Mouse (Mus musculus) gastrocnemius, postnatal 25 days (tissue): Measurements from ENCODE around the gene Ttc5. TPM values are rescaled to one million over a fixed set of nuclear protein-coding genes. Genes with fewer than 3 reads are reported as not detected.
"Not testable (repeated sequence)": the region's sequence is repeated elsewhere in the genome, so short reads cannot be mapped to it uniquely, and the experiment has no call there.

Experiments
- DNase-seq: peaks from one replicate; pipeline ENCODE4 v3.0.0; 2022
- total RNA-seq, 2 experiments: library from RNA; stranded (reverse); gene quantifications; 1 replicate in 1 of 2; 2 replicates in 1 of 2; pipeline ENCODE4 v1.2.3; 2021

Gene Ttc5
- total RNA-seq, 2 experiments from 2014 or later: 7.4 to 8.2 TPM

- no peak for DNase-seq
Measured at GRCm38 (mm10) chr14:50771342-50771741, 14.0 kb downstream of the Ttc5 start.

GRCm38 (mm10) chr14:50765736-50766135, 19.6 kb downstream of the Ttc5 start:
- DNase-seq: no peak

- no peak for DNase-seq
Measured at GRCm38 (mm10) chr14:50758416-50759085, 26.8 kb downstream of the Ttc5 start.

GRCm38 (mm10) chr14:50744994-50745393, 40.3 kb downstream of the Ttc5 start, which contains the start of gene Olfr749:
Olfr749 (minus strand) TSS chr14:50745094.
- DNase-seq: no peak

- DNase-seq: no peak
Measured at GRCm38 (mm10) chr14:50741584-50741983, 43.7 kb downstream of the Ttc5 start.

- DNase-seq: no peak
Measured at GRCm38 (mm10) chr14:50740334-50740733, 45.0 kb downstream of the Ttc5 start.

- not testable (repeated sequence) for DNase-seq
Measured at GRCm38 (mm10) chr14:50722371-50722770, 62.9 kb downstream of the Ttc5 start.

- DNase-seq: not testable (repeated sequence)
Measured at GRCm38 (mm10) chr14:50719875-50720274, 65.4 kb downstream of the Ttc5 start.

Other genes starting within 250 kb of the Ttc5 start
- gene Olfr744, start 170.6 kb downstream of the Ttc5 start, total RNA-seq: not detected
- gene Olfr745, start 146.1 kb downstream of the Ttc5 start, total RNA-seq: not detected
- not detected for gene Olfr746, start 138.4 kb downstream of the Ttc5 start, total RNA-seq
- gene Olfr747, start 92.3 kb downstream of the Ttc5 start, total RNA-seq: not detected
- not detected for gene Olfr748, start 78.1 kb downstream of the Ttc5 start, total RNA-seq
- not detected for gene Olfr749, start 40.4 kb downstream of the Ttc5 start, total RNA-seq
- not detected for gene Ccnb1ip1, start 22.2 kb upstream of the Ttc5 start, total RNA-seq
- 1 to 10 TPM; 7.5 to 8.5 TPM for gene Parp2, start 22.3 kb upstream of the Ttc5 start, total RNA-seq
- 10 to 100 TPM in 1 of 2 experiments, 1 to 10 TPM in 1; 8.3 to 10.2 TPM for gene Tep1, start 85.0 kb upstream of the Ttc5 start, total RNA-seq
- 100 to 1,000 TPM in 1 of 2 experiments, 10 to 100 TPM in 1; 97.0 to 105 TPM for gene Klhl33, start 112.0 kb upstream of the Ttc5 start, total RNA-seq
- gene Osgep, start 139.4 kb upstream of the Ttc5 start, total RNA-seq: 10 to 100 TPM; 40.1 to 41.8 TPM
- 10 to 100 TPM; 23.7 to 24.8 TPM for gene Apex1, start 139.4 kb upstream of the Ttc5 start, total RNA-seq
- gene Pip4p1, start 145.3 kb upstream of the Ttc5 start, total RNA-seq: 10 to 100 TPM; 12.9 to 14.6 TPM
- gene Pnp, start 145.6 kb upstream of the Ttc5 start, total RNA-seq: 1 to 10 TPM; 4.4 to 8.7 TPM
- gene Gm49342, start 159.0 kb upstream of the Ttc5 start, total RNA-seq: 1 to 10 TPM; 1.6 to 1.9 TPM
- gene Pnp2, start 170.5 kb upstream of the Ttc5 start, total RNA-seq: under 1 TPM; 0.46 to 0.49 TPM
- not detected for gene Rnase10, start 222.2 kb upstream of the Ttc5 start, total RNA-seq